Mouse (Mus musculus) heart, adult 2 months (tissue): Measurements from ENCODE around the gene Tspyl4.

Experiments used
- EP300 ChIP-seq: fragments of 200-500 bp; IDR thresholded peaks from 2 replicates; pipeline ENCODE4 v1.6.1; 2011; ENCODE audit warnings: low read depth, low read length, control low read depth; ENCODE audit not compliant: insufficient read depth
- POLR2A ChIP-seq: fragments of 200-500 bp; IDR thresholded peaks from 2 replicates; pipeline ENCODE4 v1.6.1; 2011; ENCODE audit warnings: mild to moderate bottlenecking, low read depth, low read length, control low read depth; ENCODE audit not compliant: insufficient read depth

- no peak for TF ChIP-seq EP300
- TF ChIP-seq POLR2A: no peak
Observed at GRCm38 (mm10) chr10:34327144-34327543, 29.9 kb downstream of the Tspyl4 start.
